Mouse (Mus musculus) brain, embryonic 14.5 days (tissue): ENCODE results near the gene Syk. TPM values are rescaled to one million over a fixed set of nuclear protein-coding genes. Genes with fewer than 3 reads are reported as not detected.

ENCODE experiments used
- DNase-seq: peaks from one replicate; pipeline ENCODE4 v3.0.0-alpha.2; 2011; ENCODE audit warnings: low read depth
- CTCF ChIP-seq: fragments of 200-500 bp; IDR thresholded peaks from 2 replicates; pipeline ENCODE4 v1.5.1; 2012; ENCODE audit warnings: inconsistent platforms, mild to moderate bottlenecking, moderate library complexity, borderline replicate concordance; ENCODE audit not compliant: insufficient read depth, insufficient read length; ENCODE audit errors: extremely low read depth
- polyA plus RNA-seq: library from polyadenylated mRNA; depleted of rRNA; stranded (reverse); fragments of >200 nt; gene quantifications from 2 replicates; pipeline ENCODE4 v1.2.3, GENCODE M21; 2012; rRNA removed

Syk gene
- polyA plus RNA-seq, 1 experiment = 2.6 TPM

DNA sequence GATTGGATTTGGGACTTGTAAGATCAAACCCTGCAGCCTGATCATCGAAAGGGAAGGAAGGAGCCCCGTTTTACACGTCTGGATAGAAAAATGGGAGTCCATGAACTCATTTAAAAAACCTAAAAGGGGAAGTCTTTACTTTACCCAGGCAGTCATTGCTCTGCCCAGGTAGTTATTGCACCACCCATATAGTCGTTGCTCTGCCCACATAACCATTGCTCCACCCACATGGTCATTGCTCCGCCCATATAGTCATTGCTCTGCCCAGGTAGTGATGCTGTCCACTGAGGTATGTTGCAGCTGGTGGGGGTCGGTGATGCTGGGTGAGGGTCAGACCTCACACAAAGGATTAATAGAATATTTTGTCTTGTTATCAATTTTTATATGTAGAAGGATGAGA lies 111.9 kb downstream of the Syk start:
- no peak for DNase-seq
- TF ChIP-seq CTCF = no peak

Other genes with a start within 250 kb of the Syk start
- gene Diras2, start 51.9 kb upstream of the Syk start, polyA plus RNA-seq = 11.0 and 18.1 TPM in 2 replicates